Comparison of ENCODE assay signal across 8 mouse cellular contexts in genomic region chr12:86795076-86795837, GRCm38 (mm10).
DNase-seq lines count a peak whose midpoint lies in the region; ATAC-seq and TF ChIP-seq lines count a peak whose summit lies in the region.

No protein-coding gene starts in this region.

- H3K9ac ChIP-seq in intestine, postnatal 0 days (ENCODE audit: low read depth, low read length), result no peak overlapping the region
- no peak overlapping the region for H3K9ac ChIP-seq in neural tube, embryonic 15.5 days (replicated peaks)

- ATAC-seq in intestine, postnatal 0 days, result 0 out of 2 replicates have a peak, but pooled peaks have one; percentile 16
- ATAC-seq in neural tube, embryonic 15.5 days (ENCODE audit: low FRiP score), result peak; percentile 40

- TF ChIP-seq CTCF in cerebellum, adult 2 months (IDR thresholded peaks at IDR 0.05; ENCODE audit: borderline replicate concordance, insufficient read depth, low read depth, low read length), result no peak
- TF ChIP-seq CTCF in intestine, postnatal 0 days (IDR thresholded peaks at IDR 0.05; ENCODE audit: low read depth), result no peak

- no peaks in the 10 kb centered on the region for H3K9me3 ChIP-seq in intestine, postnatal 0 days (ENCODE audit: control insufficient read depth)
- no peaks in the 10 kb centered on the region for H3K9me3 ChIP-seq in neural tube, embryonic 15.5 days (replicated peaks)

- no peak overlapping the region for H3K4me3 ChIP-seq in cerebellum, adult 2 months (replicated peaks; ENCODE audit: insufficient read depth, low read depth, low read length)
- H3K4me3 ChIP-seq in intestine, postnatal 0 days (ENCODE audit: low read depth, low read length), result no peak overlapping the region
- no peak overlapping the region for H3K4me3 ChIP-seq in neural tube, embryonic 15.5 days (replicated peaks)

- H3K36me3 ChIP-seq in intestine, postnatal 0 days (ENCODE audit: control insufficient read depth, insufficient read depth), result no peaks in the 10 kb centered on the region
- no peaks in the 10 kb centered on the region for H3K36me3 ChIP-seq in neural tube, embryonic 15.5 days

- TF ChIP-seq POLR2A in cerebellum, adult 2 months (IDR thresholded peaks at IDR 0.05; ENCODE audit: borderline replicate concordance, insufficient read depth, low read length), result no peak

- no peaks in the 10 kb centered on the region for H3K27me3 ChIP-seq in cerebellum, adult 2 months (ENCODE audit: control insufficient read depth, insufficient read depth, low read length)
- no peaks in the 10 kb centered on the region for H3K27me3 ChIP-seq in intestine, postnatal 0 days (replicated peaks; ENCODE audit: control insufficient read depth, insufficient read depth, low read length)
- no peaks in the 10 kb centered on the region for H3K27me3 ChIP-seq in neural tube, embryonic 15.5 days (replicated peaks)

- no peak overlapping the region for H3K4me2 ChIP-seq in intestine, postnatal 0 days (replicated peaks; ENCODE audit: low read depth)
- H3K4me2 ChIP-seq in neural tube, embryonic 15.5 days, result no peak overlapping the region

- H3K27ac ChIP-seq in cerebellum, adult 2 months (ENCODE audit: insufficient read depth, low read length), result 0 out of 2 replicates have a peak overlapping the region, but pooled peaks have one; percentile 12
- no peak overlapping the region for H3K27ac ChIP-seq in intestine, postnatal 0 days (ENCODE audit: low read depth, low read length)
- 0 out of 2 replicates have a peak overlapping the region, but pooled peaks have one; percentile 48 for H3K27ac ChIP-seq in neural tube, embryonic 15.5 days (replicated peaks)

- DNase-seq in cerebellum, adult 2 months, result no peak
- no peak for DNase-seq in cerebellum, postnatal 14 days
- DNase-seq in thymus, postnatal 0 days (ENCODE audit: low spot score), result peak; percentile 52
- DNase-seq in thymus, postnatal 36 days, result no peak
- DNase-seq in right cerebral cortex, postnatal 25 days, result no peak
- DNase-seq in layer of hippocampus, adult 8-10 months (ENCODE audit: low spot score in 2 of 2), result no peak

- peaks cover 25% of the 10 kb centered on the region for H3K4me1 ChIP-seq in cerebellum, adult 2 months (ENCODE audit: control insufficient read depth, insufficient read depth, low read length)
- 0 out of 2 replicates have a peak, but pooled peaks cover 2% of the 10 kb centered on the region for H3K4me1 ChIP-seq in intestine, postnatal 0 days (replicated peaks; ENCODE audit: control insufficient read depth, insufficient read depth, low read length)
- H3K4me1 ChIP-seq in neural tube, embryonic 15.5 days, result peaks cover 31% of the 10 kb centered on the region

- 47% methylated on average over 7 of the region's 7 CpGs for WGBS in cerebellum, adult 2 months
- 58% methylated on average over 7 of the region's 7 CpGs for WGBS in intestine, postnatal 0 days
- WGBS in neural tube, embryonic 15.5 days, result 62% methylated on average over 7 of the region's 7 CpGs
